Mouse (Mus musculus) brain, embryonic 14.5 days (tissue): ENCODE measurements at regions not wholly inside any gene's neighbourhood (a gene's known extent, or its start where the extent isn't known, plus 50 kb on each side); places are given as distances from the start of the nearest gene placed in this dataset.

Experiments used
- CTCF ChIP-seq: fragments of 200-500 bp; IDR thresholded peaks from 2 replicates; pipeline ENCODE4 v1.5.1; 2012; ENCODE audit warnings: inconsistent platforms, mild to moderate bottlenecking, moderate library complexity, borderline replicate concordance; ENCODE audit not compliant: insufficient read depth, insufficient read length; ENCODE audit errors: extremely low read depth
- POLR2A ChIP-seq: fragments of 200-500 bp; IDR thresholded peaks from 2 replicates; pipeline ENCODE4 v1.6.1; 2012; ENCODE audit warnings: mild to moderate bottlenecking, inconsistent platforms, borderline replicate concordance; ENCODE audit not compliant: poor library complexity, insufficient read depth, insufficient read length, severe bottlenecking; ENCODE audit errors: extremely low read depth

DNA sequence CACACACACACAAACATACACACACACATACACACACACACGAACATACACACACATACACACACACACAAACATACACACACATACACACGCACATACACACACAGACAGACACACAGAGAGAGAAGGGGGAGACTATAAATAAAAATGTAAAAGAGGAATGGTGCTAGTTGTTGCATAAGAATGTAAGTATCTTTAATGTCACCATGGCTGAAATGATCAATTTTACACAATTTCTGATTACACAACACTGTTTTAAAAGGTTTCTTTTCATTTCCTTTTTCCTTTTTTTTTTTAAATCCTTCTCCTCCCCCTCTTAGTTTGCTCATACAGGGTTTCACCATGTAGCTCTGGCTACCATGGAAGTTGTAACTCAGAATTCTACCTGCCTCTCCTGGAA, 125.9 kb upstream of the Atp6ap2 start:
- TF ChIP-seq CTCF: no peak
- TF ChIP-seq POLR2A: no peak
